In the genomic region with DNA sequence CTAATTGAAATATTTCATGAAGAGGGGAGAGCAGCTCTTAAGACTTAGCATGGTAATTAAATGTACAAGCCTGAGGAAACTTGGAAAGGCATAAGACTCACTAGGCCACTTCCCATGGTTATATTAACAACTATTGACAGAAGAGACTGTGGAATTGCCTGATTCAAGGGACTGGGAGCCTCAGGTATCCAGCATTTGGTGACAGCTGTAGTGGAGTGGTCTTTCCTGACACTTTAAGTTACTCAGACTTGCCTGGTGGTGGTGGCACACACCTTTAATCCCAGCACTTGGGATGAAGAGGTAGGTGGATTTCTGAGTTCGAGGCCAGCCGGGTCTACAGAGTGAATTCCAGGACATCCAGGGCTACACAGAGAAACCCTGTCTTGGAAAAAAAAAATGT, we compare ENCODE assay signal across 9 mouse cellular contexts. TPM values are rescaled to one million over a fixed set of nuclear protein-coding genes. Genes with fewer than 3 reads are reported as not detected.
DNase-seq lines count a peak whose midpoint lies in the region; ATAC-seq lines count a peak whose summit lies in the region.
"Had no signal": no experiment of that assay in that cellular context is flagged by ENCODE, and none has a peak within 500 bp of the region (broad histone marks: within the 10 kb centered on the region; RNA-seq: fewer than 3 reads in every experiment).

No protein-coding gene starts in this region.

- no peaks in the 10 kb centered on the region for H3K27me3 ChIP-seq in liver, embryonic 11.5 days (replicated peaks; ENCODE audit: control insufficient read depth, insufficient read depth, low read length)
- H3K27me3 ChIP-seq in forebrain, embryonic 14.5 days (replicated peaks; ENCODE audit: control insufficient read depth, insufficient read depth, low read length): no peaks in the 10 kb centered on the region
- H3K27me3 ChIP-seq in limb, embryonic 12.5 days: no peaks in the 10 kb centered on the region
- no peaks in the 10 kb centered on the region for H3K27me3 ChIP-seq in neural tube, embryonic 13.5 days

- peak overlapping the region; percentile 72 for H3K4me2 ChIP-seq in liver, embryonic 11.5 days
- H3K4me2 ChIP-seq in forebrain, embryonic 14.5 days (ENCODE audit: low read length): peak overlapping the region; percentile 67
- H3K4me2 ChIP-seq in limb, embryonic 12.5 days: peak overlapping the region; percentile 72
- peak overlapping the region; percentile 69 for H3K4me2 ChIP-seq in neural tube, embryonic 13.5 days

- WGBS in liver, embryonic 11.5 days: 91% methylated on average over 2 of the region's 2 CpGs
- WGBS in forebrain, embryonic 14.5 days: 100% methylated on average over 2 of the region's 2 CpGs
- 94% methylated on average over 2 of the region's 2 CpGs for WGBS in limb, embryonic 12.5 days
- WGBS in neural tube, embryonic 13.5 days: 97% methylated on average over 2 of the region's 2 CpGs

- no peak overlapping the region; the same call in 1 of the 2 replicates for H3K9ac ChIP-seq in liver, embryonic 11.5 days (ENCODE audit: low read depth, low read length)
- no peak overlapping the region for H3K9ac ChIP-seq in forebrain, embryonic 14.5 days (ENCODE audit: low read length)
- no peak overlapping the region; the same call in 1 of the 2 replicates for H3K9ac ChIP-seq in limb, embryonic 12.5 days (replicated peaks)
- H3K9ac ChIP-seq in neural tube, embryonic 13.5 days: 0 out of 2 replicates have a peak overlapping the region, but pooled peaks have one; percentile 71

- DNase-seq in liver, embryonic 11.5 days (ENCODE audit: low spot score): no peak
- no peak for DNase-seq in liver
- DNase-seq in forebrain, embryonic 14.5 days (ENCODE audit: low spot score): no peak
- DNase-seq in cerebellum, adult 11-12 months: no peak
- no peak for DNase-seq in cerebellum, postnatal 10 days
- no peak for DNase-seq in adrenal gland, adult 8-10 months
- DNase-seq: kidney, postnatal 25 days had no signal

- peaks cover 14% of the 10 kb centered on the region; the same call in 1 of the 2 replicates for H3K36me3 ChIP-seq in liver, embryonic 11.5 days (ENCODE audit: control insufficient read depth, insufficient read depth, low read length)
- H3K36me3 ChIP-seq in forebrain, embryonic 14.5 days (ENCODE audit: control insufficient read depth, insufficient read depth, low read length): peaks cover 4% of the 10 kb centered on the region; the same call in 1 of the 2 replicates
- peaks cover 16% of the 10 kb centered on the region for H3K36me3 ChIP-seq in limb, embryonic 12.5 days
- peaks cover 10% of the 10 kb centered on the region for H3K36me3 ChIP-seq in neural tube, embryonic 13.5 days

- H3K4me1 ChIP-seq in liver, embryonic 11.5 days (replicated peaks; ENCODE audit: control insufficient read depth, insufficient read depth, low read length): peaks cover 19% of the 10 kb centered on the region
- peaks cover 14% of the 10 kb centered on the region for H3K4me1 ChIP-seq in forebrain, embryonic 14.5 days (ENCODE audit: control insufficient read depth, insufficient read depth, low read length)
- H3K4me1 ChIP-seq in limb, embryonic 12.5 days (replicated peaks): peaks cover 22% of the 10 kb centered on the region
- peaks cover 31% of the 10 kb centered on the region for H3K4me1 ChIP-seq in neural tube, embryonic 13.5 days (replicated peaks)

- peak overlapping the region; percentile 96; the same call in 1 of the 2 replicates for H3K4me3 ChIP-seq in liver, embryonic 11.5 days (ENCODE audit: low read depth, low read length)
- peak overlapping the region; percentile 84; the same call in 1 of the 2 replicates for H3K4me3 ChIP-seq in forebrain, embryonic 14.5 days (ENCODE audit: low read depth, low read length)
- H3K4me3 ChIP-seq in limb, embryonic 12.5 days (replicated peaks): peak overlapping the region; percentile 93
- H3K4me3 ChIP-seq in neural tube, embryonic 13.5 days: peak overlapping the region; percentile 67

- no peak for ATAC-seq in liver, embryonic 11.5 days (replicated peaks; ENCODE audit: low FRiP score)
- ATAC-seq in forebrain, embryonic 14.5 days: no peak
- ATAC-seq in limb, embryonic 12.5 days (ENCODE audit: insufficient number of reproducible peaks, insufficient read depth, low FRiP score, low TSS enrichment, low read depth): no peak
- ATAC-seq in neural tube, embryonic 13.5 days (ENCODE audit: low read depth): no peak

- no peak overlapping the region for H3K27ac ChIP-seq in liver, embryonic 11.5 days (ENCODE audit: low read depth, low read length)
- no peak overlapping the region for H3K27ac ChIP-seq in forebrain, embryonic 14.5 days (ENCODE audit: low read depth, low read length)
- H3K27ac ChIP-seq in limb, embryonic 12.5 days: no peak overlapping the region
- H3K27ac ChIP-seq in neural tube, embryonic 13.5 days (replicated peaks): no peak overlapping the region

- peaks cover 12% of the 10 kb centered on the region; the same call in 1 of the 2 replicates for H3K9me3 ChIP-seq in liver, embryonic 11.5 days (ENCODE audit: control insufficient read depth, low read length)
- H3K9me3 ChIP-seq in forebrain, embryonic 14.5 days (replicated peaks; ENCODE audit: control insufficient read depth, low read length): 0 out of 2 replicates have a peak, but pooled peaks cover 5% of the 10 kb centered on the region
- H3K9me3 ChIP-seq in limb, embryonic 12.5 days: peaks cover 22% of the 10 kb centered on the region
- H3K9me3 ChIP-seq in neural tube, embryonic 13.5 days: 0 out of 2 replicates have a peak, but pooled peaks cover 3% of the 10 kb centered on the region

RNA-seq across cellular contexts. Expression of a gene that starts 1.0 kb away (rescaled TPM):
- 67.9 and 68.3 TPM in 2 replicates for polyA plus RNA-seq in liver, embryonic 11.5 days (2014; fragmentation: Nextera tagmentation; extraction: Ambion mirVana)
- polyA plus RNA-seq in forebrain, embryonic 14.5 days (2014; fragmentation: Nextera tagmentation; extraction: Ambion mirVana): 38.0 and 45.5 TPM in 2 replicates
- 69.0 and 76.8 TPM in 2 replicates for polyA plus RNA-seq in limb, embryonic 12.5 days (2016; fragmentation: Nextera tagmentation; extraction: Ambion mirVana)
- 38.5 and 42.6 TPM in 2 replicates for polyA plus RNA-seq in neural tube, embryonic 13.5 days (2015; fragmentation: Nextera tagmentation; extraction: Ambion mirVana)
- 10 to 100 TPM; 19.5 to 29.0 (median 23.2) TPM for total RNA-seq in adrenal gland, adult 8-10 months (2022)

RNA-seq across cellular contexts. Expression of a gene that starts 46.0 kb away (rescaled TPM):
- polyA plus RNA-seq in liver, embryonic 11.5 days (2014; fragmentation: Nextera tagmentation; extraction: Ambion mirVana): 24.1 and 27.6 TPM in 2 replicates
- 424 and 498 TPM in 2 replicates for polyA plus RNA-seq in forebrain, embryonic 14.5 days (2014; fragmentation: Nextera tagmentation; extraction: Ambion mirVana)
- polyA plus RNA-seq in limb, embryonic 12.5 days (2016; fragmentation: Nextera tagmentation; extraction: Ambion mirVana): 186 and 197 TPM in 2 replicates
- polyA plus RNA-seq in neural tube, embryonic 13.5 days (2015; fragmentation: Nextera tagmentation; extraction: Ambion mirVana): 369 and 526 TPM in 2 replicates
- 10 to 100 TPM; 20.2 to 71.9 (median 43.4) TPM for total RNA-seq in adrenal gland, adult 8-10 months (2022)

RNA-seq across cellular contexts. Expression of a gene that starts 58.6 kb away (rescaled TPM):
- 0.04 and 0.09 TPM in 2 replicates for polyA plus RNA-seq in liver, embryonic 11.5 days (2014; fragmentation: Nextera tagmentation; extraction: Ambion mirVana)
- 2.5 and 2.7 TPM in 2 replicates for polyA plus RNA-seq in forebrain, embryonic 14.5 days (2014; fragmentation: Nextera tagmentation; extraction: Ambion mirVana)
- polyA plus RNA-seq in limb, embryonic 12.5 days (2016; fragmentation: Nextera tagmentation; extraction: Ambion mirVana): 0.13 and 0.20 TPM in 2 replicates
- polyA plus RNA-seq in neural tube, embryonic 13.5 days (2015; fragmentation: Nextera tagmentation; extraction: Ambion mirVana): 4.3 and 4.7 TPM in 2 replicates
- 10 to 100 TPM in 3 of 4 experiments, 1 to 10 TPM in 1; 3.0 to 14.4 (median 11.8) TPM for total RNA-seq in adrenal gland, adult 8-10 months (2022)
